Comparison of ENCODE assay signal across 9 mouse cellular contexts in the genomic region with DNA sequence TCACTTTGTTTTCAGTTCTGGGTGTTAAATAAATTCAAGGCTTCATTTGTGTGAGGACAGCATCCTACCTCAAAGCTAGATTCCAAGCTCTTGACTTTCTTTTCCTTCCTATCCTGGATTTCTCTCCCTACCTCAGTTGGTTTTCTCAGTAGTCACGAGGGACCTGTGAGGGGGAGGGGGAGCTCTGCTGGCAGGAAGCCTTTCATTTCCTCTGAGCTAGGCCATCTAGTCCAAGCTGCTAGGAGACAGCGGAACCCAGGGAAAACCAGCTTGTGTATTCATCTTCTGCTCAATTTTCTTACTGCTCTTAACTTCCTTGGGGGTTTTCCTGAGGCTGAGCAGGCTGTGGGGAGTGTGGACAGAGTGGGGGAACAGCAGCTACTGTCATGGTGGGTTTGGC. TPM values are rescaled to one million over a fixed set of nuclear protein-coding genes. Genes with fewer than 3 reads are reported as not detected.
DNase-seq lines count a peak whose midpoint lies in the region; ATAC-seq and TF ChIP-seq lines count a peak whose summit lies in the region.
"Had no signal": no experiment of that assay in that cellular context is flagged by ENCODE, and none has a peak within 500 bp of the region (broad histone marks: within the 10 kb centered on the region; RNA-seq: fewer than 3 reads in every experiment).

No protein-coding gene starts in this region.

- peaks cover 73% of the 10 kb centered on the region for H3K36me3 ChIP-seq in forebrain, embryonic 13.5 days (ENCODE audit: poor library complexity, severe bottlenecking)
- H3K36me3 ChIP-seq in forebrain, embryonic 10.5 days (replicated peaks): peaks cover 98% of the 10 kb centered on the region
- H3K36me3 ChIP-seq in ES-E14 (ENCODE audit: control insufficient read depth, insufficient read depth, low read length, poor library complexity, severe bottlenecking): peaks cover 12% of the 10 kb centered on the region
- H3K36me3 ChIP-seq in liver, embryonic 14.5 days (replicated peaks; ENCODE audit: control insufficient read depth, insufficient read depth, low read depth): peaks cover 5% of the 10 kb centered on the region; the same call in 1 of the 2 replicates

- WGBS in forebrain, embryonic 13.5 days: 68% methylated on average over 2 of the region's 2 CpGs
- 63% methylated on average over 2 of the region's 2 CpGs for WGBS in forebrain, embryonic 10.5 days
- 20% methylated on average over 2 of the region's 2 CpGs for WGBS in liver, embryonic 14.5 days (ENCODE audit: insufficient replicate concordance)

- 0 out of 2 replicates have a peak overlapping the region, but pooled peaks have one; percentile 28 for H3K27ac ChIP-seq in forebrain, embryonic 13.5 days
- H3K27ac ChIP-seq in forebrain, embryonic 10.5 days: no peak overlapping the region
- H3K27ac ChIP-seq in ES-E14 (ENCODE audit: insufficient read depth, low read depth, low read length, poor library complexity, severe bottlenecking): peak overlapping the region; percentile 41; the same call in 1 of the 2 replicates
- peak overlapping the region; percentile 8; the same call in 1 of the 2 replicates for H3K27ac ChIP-seq in liver, embryonic 14.5 days

- H3K9ac ChIP-seq in forebrain, embryonic 13.5 days: no peak overlapping the region
- no peak overlapping the region for H3K9ac ChIP-seq in ES-E14 (ENCODE audit: insufficient read depth, low read depth, low read length, poor library complexity, severe bottlenecking)
- no peak overlapping the region for H3K9ac ChIP-seq in liver, embryonic 14.5 days (replicated peaks)

- no peaks in the 10 kb centered on the region for H3K4me1 ChIP-seq in forebrain, embryonic 13.5 days
- peaks cover 2% of the 10 kb centered on the region; the same call in 1 of the 2 replicates for H3K4me1 ChIP-seq in forebrain, embryonic 10.5 days
- peaks cover 3 to 6% of the 10 kb centered on the region in 2 experiments; a peak in 2 of 4 replicates for H3K4me1 ChIP-seq in ES-E14 (ENCODE audit: control insufficient read depth in 2 of 2, insufficient read depth in 2 of 2, low read length in 2 of 2, poor library complexity in 1 of 2)
- peaks cover 0 to 15% of the 10 kb centered on the region in 2 experiments; a peak in 2 of 4 replicates for H3K4me1 ChIP-seq in liver, embryonic 14.5 days (replicated peaks; ENCODE audit: control insufficient read depth in 2 of 2, insufficient read depth in 2 of 2, low read length in 1 of 2)

- no peak for DNase-seq in forebrain, embryonic 10.5 days (ENCODE audit: extremely low spot score, low spot score)
- peak; percentile 15 for DNase-seq in ES-E14 (ENCODE audit: low read depth, low spot score)
- peak; percentile 23 for DNase-seq in gastrocnemius, postnatal 25 days
- DNase-seq in kidney, adult 9 months: peak; percentile 73
- no peak for DNase-seq in liver, embryonic 14.5 days (ENCODE audit: low read depth in 3 of 3, low spot score in 3 of 3)
- peak; percentile 36 for DNase-seq in right cerebral cortex, postnatal 25 days
- no peak for DNase-seq in retina, embryonic 14.5 days (ENCODE audit: low spot score)

- H3K4me3 ChIP-seq in forebrain, embryonic 13.5 days: no peak overlapping the region
- no peak overlapping the region for H3K4me3 ChIP-seq in forebrain, embryonic 10.5 days
- H3K4me3 ChIP-seq in ES-E14 (ENCODE audit: insufficient read depth in 1 of 2, low read depth in 1 of 2, low read length in 2 of 2, poor library complexity in 1 of 2, severe bottlenecking in 1 of 2): no peak overlapping the region
- H3K4me3 ChIP-seq in liver, embryonic 14.5 days (ENCODE audit: insufficient read depth in 1 of 2, low read depth in 2 of 2, low read length in 2 of 2): no peak overlapping the region

- in situ Hi-C loops in ES-E14 (cut with MboI; ENCODE audit: low sequenced_read_pairs in 2 of 2, unreplicated experiment in 2 of 2): no loop called here

- H3K4me2 ChIP-seq in forebrain, embryonic 13.5 days: no peak overlapping the region
- no peak overlapping the region for H3K4me2 ChIP-seq in liver, embryonic 14.5 days (ENCODE audit: low read depth)

- no peaks in the 10 kb centered on the region for H3K9me3 ChIP-seq in forebrain, embryonic 13.5 days (replicated peaks)
- H3K9me3 ChIP-seq in forebrain, embryonic 10.5 days: no peaks in the 10 kb centered on the region
- H3K9me3 ChIP-seq in ES-E14 (ENCODE audit: control insufficient read depth, insufficient read depth, low read depth, low read length): no peaks in the 10 kb centered on the region
- H3K9me3 ChIP-seq in liver, embryonic 14.5 days (ENCODE audit: control insufficient read depth, low read length): no peaks in the 10 kb centered on the region
- H3K9me3 ChIP-seq: G1E had no signal

- no peak for TF ChIP-seq CTCF in liver, embryonic 14.5 days (IDR thresholded peaks at IDR 0.05; ENCODE audit: low read depth)

- no peak for ATAC-seq in forebrain, embryonic 13.5 days
- ATAC-seq in liver, embryonic 14.5 days (ENCODE audit: insufficient read depth): no peak

- no peaks in the 10 kb centered on the region for H3K27me3 ChIP-seq in forebrain, embryonic 13.5 days
- no peaks in the 10 kb centered on the region for H3K27me3 ChIP-seq in forebrain, embryonic 10.5 days (ENCODE audit: poor library complexity, severe bottlenecking)
- H3K27me3 ChIP-seq in liver, embryonic 14.5 days (ENCODE audit: control insufficient read depth, insufficient read depth, low read length): no peaks in the 10 kb centered on the region

- no peak for TF ChIP-seq EP300 in liver, embryonic 14.5 days (IDR thresholded peaks at IDR 0.05; ENCODE audit: low read depth)

TF ChIP-seq in ES-E14, 5 proteins besides CTCF, POLR2A, EP300 and RAD21:
- TF ChIP-seq MAFK (IDR thresholded peaks at IDR 0.05; ENCODE audit: insufficient read depth, low read depth, low read length): no peak
- no peak for TF ChIP-seq ZC3H11A (IDR thresholded peaks at IDR 0.05; ENCODE audit: borderline replicate concordance, low read depth, low read length)
- TF ChIP-seq ZNF384 (IDR thresholded peaks at IDR 0.05; ENCODE audit: low read depth, low read length): no peak
- no peak for TF ChIP-seq HCFC1 (IDR thresholded peaks at IDR 0.05; ENCODE audit: borderline replicate concordance, insufficient read depth, low read length)
- no peak for TF ChIP-seq CHD2 (IDR thresholded peaks at IDR 0.05; ENCODE audit: low read depth, low read length)

RNA-seq across cellular contexts. Expression of a gene that starts 55.0 kb away (rescaled TPM):
- 5.4 and 5.7 TPM in 2 replicates for polyA plus RNA-seq in forebrain, embryonic 13.5 days (2015; fragmentation: Nextera tagmentation; extraction: Ambion mirVana)
- polyA plus RNA-seq in forebrain, embryonic 10.5 days (2016; fragmentation: Nextera tagmentation; extraction: Ambion mirVana): 2.5 and 2.6 TPM in 2 replicates
- 1.6 and 2.9 TPM in 2 replicates for total RNA-seq in ES-E14 (2012; rRNA removed)
- total RNA-seq in gastrocnemius, postnatal 25 days (2021): under 1 TPM; 0.84 to 0.91 TPM
- polyA plus RNA-seq in liver, embryonic 14.5 days (2012; rRNA removed): 0.28 and 0.51 TPM in 2 replicates
- polyA plus RNA-seq in liver, embryonic 14.5 days (2014; fragmentation: Nextera tagmentation; extraction: Ambion mirVana): 1.5 and 1.9 TPM in 2 replicates

RNA-seq across cellular contexts. Expression of a gene that starts 55.5 kb away (rescaled TPM):
- polyA plus RNA-seq in forebrain, embryonic 13.5 days (2015; fragmentation: Nextera tagmentation; extraction: Ambion mirVana): 72.2 and 85.3 TPM in 2 replicates
- polyA plus RNA-seq in forebrain, embryonic 10.5 days (2016; fragmentation: Nextera tagmentation; extraction: Ambion mirVana): 49.0 and 52.1 TPM in 2 replicates
- total RNA-seq in ES-E14 (2012; rRNA removed): 26.0 and 27.9 TPM in 2 replicates
- 10 to 100 TPM; 58.5 to 59.5 TPM for total RNA-seq in gastrocnemius, postnatal 25 days (2021)
- 36.1 and 46.7 TPM in 2 replicates for polyA plus RNA-seq in liver, embryonic 14.5 days (2012; rRNA removed)
- 28.1 and 32.9 TPM in 2 replicates for polyA plus RNA-seq in liver, embryonic 14.5 days (2014; fragmentation: Nextera tagmentation; extraction: Ambion mirVana)

Comparison
In these comparisons a context has a peak if more than half of its experiments do, and no peak if none do; other contexts are left out.
1. DNase-seq: peak in ES-E14 (single experiment), gastrocnemius, postnatal 25 days (single experiment), kidney, adult 9 months (single experiment) and right cerebral cortex, postnatal 25 days (single experiment); none in forebrain, embryonic 10.5 days (single experiment), liver, embryonic 14.5 days (0 of 3) and retina, embryonic 14.5 days (single experiment).